Mouse (Mus musculus) ES-CJ7 (cell line): ENCODE data around the gene Myct1.

ENCODE experiments used
- DNase-seq: peaks from one replicate; pipeline ENCODE4 v3.0.0; 2011; ENCODE audit warnings: low read depth, low spot score

The Myct1 gene

GRCm38 (mm10) chr10:5593464-5593863 lies at the start of gene Myct1:
Gene Myct1, plus strand, starts transcription at chr10:5593775.
- no peak for DNase-seq

GRCm38 (mm10) chr10:5546428-5546827 lies 47.1 kb upstream of the Myct1 start:
- no peak for DNase-seq

DNA sequence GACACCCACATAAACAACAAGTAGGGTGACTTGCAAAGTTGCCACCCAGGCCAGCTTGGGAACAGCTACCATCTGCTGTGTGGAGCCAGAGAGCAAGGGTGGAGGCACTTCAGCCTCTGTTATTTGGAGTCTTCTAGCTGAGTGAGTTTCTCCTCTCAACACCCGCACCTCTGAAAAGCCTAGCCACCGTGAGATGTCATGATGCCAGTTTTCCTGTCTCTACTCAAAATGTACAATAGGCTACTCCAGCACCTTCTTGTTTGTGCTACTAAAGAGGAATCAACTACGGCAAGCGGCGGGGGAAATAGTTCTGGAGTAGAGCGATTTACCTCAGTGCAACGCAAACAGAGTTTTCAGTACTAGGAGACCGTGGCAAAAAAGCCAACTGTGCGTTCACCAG lies 45.8 kb upstream of the Myct1 start:
- DNase-seq = no peak

DNA sequence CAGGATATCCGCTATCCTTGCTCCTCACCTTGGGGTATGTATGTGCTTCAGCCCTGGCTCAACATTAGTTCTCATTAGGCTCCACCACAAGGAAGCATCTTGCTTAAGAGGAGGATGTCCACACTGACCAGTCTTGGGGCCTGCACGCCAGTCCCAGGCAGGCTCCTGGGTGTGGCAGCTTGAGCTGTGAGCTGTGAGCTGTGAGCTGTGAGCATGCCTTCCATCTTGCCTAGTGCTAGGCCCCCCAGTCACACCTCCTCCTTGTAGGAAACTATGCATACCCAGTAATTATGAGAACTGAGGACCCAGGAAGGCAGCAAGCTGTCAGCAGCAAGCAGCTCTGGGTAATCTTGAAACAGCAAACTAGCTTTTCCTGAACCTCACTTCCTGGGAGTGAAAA lies 44.9 kb upstream of the Myct1 start:
- no peak for DNase-seq

GRCm38 (mm10) chr10:5549871-5550167 lies 43.8 kb upstream of the Myct1 start:
- peak; percentile 31 for DNase-seq

- DNase-seq = peak; percentile 84
Measured at GRCm38 (mm10) chr10:5550168-5551021, 43.2 kb upstream of the Myct1 start.

- no peak for DNase-seq
Measured at GRCm38 (mm10) chr10:5551382-5551781, 42.2 kb upstream of the Myct1 start, which contains the start of gene Syne1. Gene Syne1, minus strand, starts transcription at chr10:5551482.

DNA sequence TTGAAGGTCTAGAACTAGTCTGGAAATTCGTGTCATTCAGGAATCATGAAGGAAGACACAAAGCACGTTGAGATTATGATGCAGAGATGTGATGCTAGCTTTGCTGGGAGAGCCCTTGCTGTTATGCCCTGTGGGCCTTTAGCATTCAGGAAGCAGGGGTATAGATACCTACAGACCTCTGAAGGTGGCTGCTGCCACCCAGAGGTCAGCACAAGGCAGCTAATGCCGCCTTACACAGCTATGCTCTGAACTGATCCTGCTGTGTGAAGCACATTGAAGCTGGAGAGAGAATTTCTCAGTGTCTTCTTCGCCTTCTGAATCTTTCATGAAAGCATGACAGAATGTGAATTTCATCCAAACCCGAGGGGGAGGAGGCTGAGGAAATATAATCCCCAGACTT lies 38.6 kb upstream of the Myct1 start:
- DNase-seq = peak; percentile 55

- no peak for DNase-seq
Measured at GRCm38 (mm10) chr10:5558808-5559207, 34.8 kb upstream of the Myct1 start.

DNA sequence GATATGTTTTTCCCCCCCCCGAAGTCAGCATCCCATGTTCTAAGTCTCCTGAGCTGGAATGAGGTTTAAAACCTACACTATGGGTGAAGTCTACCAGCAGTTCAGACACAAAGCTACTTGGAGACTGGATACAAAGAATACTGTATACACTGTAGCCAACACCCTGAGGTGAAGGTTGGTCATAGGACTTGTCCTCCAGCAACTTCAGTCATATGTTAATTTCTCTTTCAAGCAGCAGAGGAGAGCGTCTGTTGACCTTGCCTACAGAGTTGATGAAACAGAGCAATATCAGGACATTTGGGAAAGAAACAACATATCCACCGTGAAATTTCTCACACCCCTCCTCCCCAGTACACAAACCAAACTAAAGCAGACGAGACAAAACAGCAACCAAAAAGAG lies 33.0 kb upstream of the Myct1 start:
- DNase-seq = peak; percentile 76

- DNase-seq = peak; percentile 26
Measured at GRCm38 (mm10) chr10:5561706-5562105, 31.9 kb upstream of the Myct1 start.

- DNase-seq = no peak
Measured at GRCm38 (mm10) chr10:5568991-5569390, 24.6 kb upstream of the Myct1 start.

- DNase-seq = no peak
Measured at GRCm38 (mm10) chr10:5570059-5570458, 23.5 kb upstream of the Myct1 start.

GRCm38 (mm10) chr10:5571332-5571731 lies 22.2 kb upstream of the Myct1 start:
- no peak for DNase-seq

DNA sequence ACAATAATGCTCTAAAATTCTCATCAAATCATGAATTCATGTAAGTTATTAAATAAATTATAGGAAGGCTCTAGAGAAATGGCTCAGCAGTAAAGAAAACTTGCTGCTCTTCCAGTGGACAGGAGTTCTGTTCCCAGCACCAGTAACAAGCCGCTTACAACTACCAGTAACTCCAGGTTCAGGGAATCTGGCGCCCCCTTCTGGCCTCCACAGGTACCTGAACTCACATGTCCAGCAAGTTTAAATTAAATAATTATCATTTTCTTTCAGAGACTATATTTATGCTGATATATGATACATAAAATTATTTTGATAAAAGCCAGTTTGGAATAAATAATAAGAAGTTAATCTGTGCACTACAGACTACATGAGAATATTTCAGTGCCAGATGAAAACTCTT lies 20.2 kb upstream of the Myct1 start:
- peak; percentile 42 for DNase-seq

DNA sequence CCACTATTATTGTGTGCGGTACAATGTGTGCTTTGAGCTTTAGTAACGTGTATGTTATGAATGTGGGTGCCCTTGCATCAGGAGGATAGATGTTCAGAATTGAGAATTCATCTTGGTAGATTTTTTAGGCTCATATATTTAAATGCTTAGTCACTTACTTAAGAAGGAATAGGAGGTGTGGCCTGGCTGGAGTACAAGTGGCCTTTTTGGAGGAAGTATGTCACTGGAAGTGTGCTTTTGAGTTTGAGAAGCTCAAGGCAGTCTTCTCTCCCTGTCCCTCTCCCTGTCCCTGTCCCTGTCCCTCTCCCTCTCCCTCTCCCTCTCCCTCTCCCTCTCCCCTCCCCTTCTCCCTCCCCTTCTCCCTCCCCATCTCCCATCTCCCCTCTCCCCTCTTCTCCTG lies 2.5 kb upstream of the Myct1 start:
- DNase-seq = no peak

- no peak for DNase-seq
Measured at GRCm38 (mm10) chr10:5591996-5592395, 1.6 kb upstream of the Myct1 start.

DNA sequence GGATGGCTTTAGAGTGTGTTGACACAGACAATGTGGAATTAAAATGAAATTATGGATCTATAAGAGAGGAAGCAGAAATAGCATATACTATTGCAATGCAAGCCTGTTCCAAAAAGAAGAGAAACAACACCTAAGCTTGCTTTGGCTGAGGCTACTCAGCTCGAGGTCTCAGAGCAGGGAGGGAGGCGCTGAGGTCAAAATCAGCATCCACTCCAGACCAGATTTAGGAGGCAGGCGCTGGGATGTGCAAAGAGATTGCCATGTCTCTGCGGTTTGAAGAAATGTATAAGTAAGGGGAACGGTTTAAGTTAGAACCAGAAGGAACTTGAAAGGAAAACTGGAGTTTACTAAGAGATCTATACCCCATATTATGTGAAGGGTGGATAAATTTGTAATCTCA lies 882 bp downstream of the Myct1 start:
- DNase-seq = no peak

DNA sequence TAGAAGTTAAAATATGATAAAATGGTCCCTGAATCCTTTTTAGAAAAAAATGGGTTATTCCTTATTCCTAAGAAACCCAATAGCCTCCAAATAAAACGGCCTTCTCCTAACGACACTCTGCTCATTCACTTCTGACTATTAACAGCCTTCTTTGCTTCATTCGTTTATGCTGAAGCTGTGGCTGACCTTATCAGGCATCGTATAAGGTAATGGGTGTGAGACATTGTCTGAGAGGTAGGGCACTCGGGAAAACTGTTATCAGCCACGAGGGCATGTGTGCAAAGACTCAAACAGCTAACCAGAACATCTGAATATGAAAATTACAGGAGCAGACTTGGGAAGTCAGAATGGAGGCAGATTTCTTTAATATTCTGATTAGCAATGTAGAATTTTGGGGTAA lies 3.0 kb downstream of the Myct1 start:
- DNase-seq = no peak

DNA sequence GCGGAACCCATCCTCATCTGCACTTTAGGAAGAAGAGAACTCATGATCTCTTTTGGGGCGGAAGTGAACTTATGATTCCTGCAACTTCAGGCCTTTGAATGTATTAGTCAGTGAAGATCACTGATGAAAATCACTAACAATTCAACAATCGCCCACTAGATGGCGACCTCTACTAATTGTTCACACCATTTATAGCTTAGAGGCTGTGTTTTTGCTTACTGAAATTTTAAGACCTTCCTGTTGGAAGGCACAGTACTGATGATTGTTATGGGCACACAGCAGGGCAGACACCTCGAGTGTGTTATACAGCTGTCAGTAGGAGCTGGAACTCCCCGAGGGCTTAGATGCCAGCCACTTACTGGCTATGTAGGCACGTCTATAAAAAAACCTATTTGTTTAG lies 6.5 kb downstream of the Myct1 start:
- DNase-seq = peak; percentile 56

- no peak for DNase-seq
Measured at GRCm38 (mm10) chr10:5603512-5603911, 9.9 kb downstream of the Myct1 start.

GRCm38 (mm10) chr10:5604371-5604770 lies 10.8 kb downstream of the Myct1 start:
- DNase-seq = no peak

GRCm38 (mm10) chr10:5608874-5609273 lies 15.3 kb downstream of the Myct1 start:
- no peak for DNase-seq
